Mouse (Mus musculus): ENCODE measurements around the gene Loxl4. TPM values are rescaled to one million over a fixed set of nuclear protein-coding genes. Genes with fewer than 3 reads are reported as not detected.

Gene Loxl4
- polyA plus RNA-seq (2015; fragmentation: Nextera tagmentation; extraction: Ambion mirVana) = 0.11 and 0.18 TPM in 2 replicates

DNA sequence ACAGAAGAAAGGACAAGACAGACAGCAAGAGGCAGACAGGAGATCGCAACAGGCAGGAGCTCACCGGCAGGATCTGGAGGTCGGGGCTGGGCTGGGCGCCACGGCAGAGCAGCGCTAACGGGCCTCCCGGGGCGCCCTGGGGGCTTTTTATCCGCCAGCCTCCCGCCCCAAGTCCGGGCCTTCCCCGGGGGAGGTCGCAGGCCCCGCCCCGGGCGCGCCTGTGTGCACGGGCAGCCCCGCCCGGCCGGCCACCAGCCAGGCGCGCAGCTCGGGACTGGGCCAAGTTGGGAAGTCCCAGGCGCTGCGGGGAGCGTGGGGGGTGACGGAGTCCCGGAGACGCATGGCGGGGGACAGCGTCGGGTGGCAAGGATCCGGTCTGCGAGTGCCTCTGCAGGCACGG, at the start of gene Loxl4:
Gene Loxl4 (minus strand): TSS at position 160 of the 400 bp plus-strand sequence.
- Histone ChIP-seq H3K9me3 (no peaks in the 10 kb centered on the region), H3K27me3 (0 out of 2 replicates have a peak, but pooled peaks cover 4% of the 10 kb centered on the region), H3K27ac (replicated peaks) (no peak within 1 kb of the TSS), H3K4me3 (peak within 1 kb of the TSS; percentile 36), H3K4me1 (peaks cover 7% of the 10 kb centered on the region), H3K36me3 (no peaks in the 10 kb centered on the region), H3K4me2 (replicated peaks) (peak within 1 kb of the TSS; percentile 63), H3K9ac (replicated peaks) (peak within 1 kb of the TSS; percentile 14; the same call in 1 of the 2 replicates)
- ATAC-seq (replicated peaks) = peak; percentile 41; the same call in 1 of the 2 replicates
- 1% methylated on average over 36 of the region's 37 CpGs for WGBS

DNA sequence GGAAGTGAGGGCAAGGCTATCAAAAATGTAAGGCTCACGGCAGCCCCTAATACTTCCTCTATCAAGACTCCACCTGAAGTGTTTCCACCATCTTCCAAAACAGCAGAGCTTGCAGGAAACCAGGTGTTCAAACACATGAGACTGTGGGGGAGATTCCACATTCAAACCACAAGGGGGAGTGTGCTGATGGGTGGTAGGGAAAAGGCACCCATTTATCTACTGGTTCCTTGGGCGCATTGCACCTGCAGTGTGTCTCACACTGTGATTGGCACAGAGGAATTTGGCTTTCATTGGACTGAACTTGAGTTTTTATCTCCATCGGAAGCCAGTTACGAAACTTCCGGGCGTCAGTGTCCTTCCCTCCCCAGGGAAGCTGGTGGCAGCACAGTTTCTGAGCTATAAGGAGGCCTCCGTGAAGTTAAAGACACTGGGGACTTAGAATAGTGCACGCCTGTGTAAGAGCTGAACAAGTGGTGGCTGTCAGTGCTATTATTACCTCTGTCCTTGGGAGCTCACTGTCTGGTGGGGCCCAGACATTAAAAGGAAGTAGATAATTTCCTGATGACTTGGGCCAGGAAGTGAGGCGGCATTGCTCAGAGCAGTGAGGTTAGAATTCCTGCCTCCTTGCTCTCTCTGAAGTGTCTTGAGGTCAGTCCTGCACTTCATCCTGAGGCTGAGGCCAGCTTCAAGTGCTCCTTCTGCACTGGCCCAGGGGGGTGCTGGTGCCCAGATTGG, 49.0 kb upstream of the Loxl4 start:
- no peak overlapping the region for H3K4me2 ChIP-seq (replicated peaks)
- no peaks in the 10 kb centered on the region for H3K36me3 ChIP-seq
- H3K4me3 ChIP-seq = no peak overlapping the region
- H3K27me3 ChIP-seq = peaks cover 4% of the 10 kb centered on the region; the same call in 1 of the 2 replicates
- no peak overlapping the region for H3K27ac ChIP-seq (replicated peaks)
- peaks cover 8% of the 10 kb centered on the region; the same call in 1 of the 2 replicates for H3K4me1 ChIP-seq
- no peak overlapping the region for H3K9ac ChIP-seq (replicated peaks)
- WGBS = 87% methylated on average over 9 of the region's 9 CpGs
- H3K9me3 ChIP-seq = no peaks in the 10 kb centered on the region
- ATAC-seq (replicated peaks) = no peak

DNA sequence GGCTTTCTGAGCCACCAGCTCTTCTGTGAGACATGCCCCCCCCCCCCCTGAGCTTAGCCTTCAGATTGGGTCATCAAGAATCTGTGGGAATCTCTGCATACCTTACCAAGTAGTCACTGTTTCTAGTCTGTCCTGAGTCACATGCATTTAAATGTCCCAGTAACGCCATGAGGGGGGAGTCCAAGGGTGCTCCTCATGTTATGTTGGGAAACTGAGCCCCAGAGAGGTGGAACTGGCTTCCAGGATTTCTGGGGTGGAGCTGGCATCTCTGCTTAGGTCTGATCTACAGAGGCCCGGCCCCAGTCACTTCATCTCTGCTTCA, 47.6 kb upstream of the Loxl4 start:
- Histone ChIP-seq H3K4me3 (no peak overlapping the region), H3K27ac (replicated peaks) (no peak overlapping the region), H3K9me3 (no peaks in the 10 kb centered on the region), H3K27me3 (peaks cover 13% of the 10 kb centered on the region; the same call in 1 of the 2 replicates), H3K4me2 (replicated peaks) (no peak overlapping the region), H3K4me1 (peaks cover 8% of the 10 kb centered on the region; the same call in 1 of the 2 replicates), H3K36me3 (no peaks in the 10 kb centered on the region), H3K9ac (replicated peaks) (no peak overlapping the region)
- peak; percentile 1; the same call in 1 of the 2 replicates for ATAC-seq (replicated peaks)
- 95% methylated on average over 2 of the region's 2 CpGs for WGBS

DNA sequence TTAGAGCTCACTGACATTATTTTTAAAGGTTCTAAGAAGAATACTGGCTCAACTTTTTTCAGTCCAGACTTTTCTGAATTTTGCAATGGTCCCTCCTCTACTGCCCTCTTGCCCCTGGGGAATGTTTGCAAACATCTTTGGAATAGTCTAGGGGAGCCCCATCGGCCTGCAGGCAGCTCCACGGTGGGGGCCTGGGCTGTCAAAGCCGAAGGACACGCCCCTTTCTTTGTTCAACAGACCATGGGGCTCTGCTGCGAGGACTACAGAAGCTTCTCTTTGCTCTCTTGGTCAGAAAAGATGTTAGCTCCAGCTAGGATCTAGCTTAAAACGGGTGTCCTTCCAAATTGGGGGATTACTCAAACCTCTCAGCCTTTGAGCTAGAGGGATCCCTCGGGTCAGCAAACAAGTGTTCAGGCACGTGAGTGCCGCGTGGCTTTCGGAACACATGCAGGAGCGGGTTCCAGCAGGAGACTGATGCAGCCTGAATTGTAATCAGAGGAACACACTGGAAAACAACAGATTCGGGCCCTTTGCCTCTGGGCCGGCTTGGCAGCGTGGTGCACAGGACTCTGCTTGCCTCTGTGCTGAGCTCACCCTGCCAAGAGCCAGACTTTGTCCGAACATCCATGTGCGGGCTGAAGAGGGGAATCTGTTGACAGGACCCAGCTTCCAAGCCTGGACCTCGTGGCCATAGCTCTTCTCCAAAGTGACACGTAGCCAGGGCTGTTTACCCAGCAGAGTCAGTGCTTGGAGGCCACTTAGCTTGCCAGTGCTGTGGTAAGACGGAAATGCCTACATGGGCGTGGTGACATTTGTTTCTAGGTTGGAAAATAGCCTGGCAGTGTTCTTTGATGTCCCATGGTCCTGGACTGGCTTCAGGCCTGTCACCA, 47.0 kb upstream of the Loxl4 start:
- H3K27ac ChIP-seq (replicated peaks) = no peak overlapping the region
- WGBS = 18% methylated on average over 21 of the region's 21 CpGs
- ATAC-seq (replicated peaks) = peak; percentile 39; the same call in 1 of the 2 replicates
- no peak overlapping the region for H3K9ac ChIP-seq (replicated peaks)
- H3K36me3 ChIP-seq = no peaks in the 10 kb centered on the region
- peaks cover 13% of the 10 kb centered on the region; the same call in 1 of the 2 replicates for H3K27me3 ChIP-seq
- H3K9me3 ChIP-seq = no peaks in the 10 kb centered on the region
- H3K4me1 ChIP-seq = peaks cover 8% of the 10 kb centered on the region; the same call in 1 of the 2 replicates
- H3K4me2 ChIP-seq (replicated peaks) = no peak overlapping the region
- no peak overlapping the region for H3K4me3 ChIP-seq

DNA sequence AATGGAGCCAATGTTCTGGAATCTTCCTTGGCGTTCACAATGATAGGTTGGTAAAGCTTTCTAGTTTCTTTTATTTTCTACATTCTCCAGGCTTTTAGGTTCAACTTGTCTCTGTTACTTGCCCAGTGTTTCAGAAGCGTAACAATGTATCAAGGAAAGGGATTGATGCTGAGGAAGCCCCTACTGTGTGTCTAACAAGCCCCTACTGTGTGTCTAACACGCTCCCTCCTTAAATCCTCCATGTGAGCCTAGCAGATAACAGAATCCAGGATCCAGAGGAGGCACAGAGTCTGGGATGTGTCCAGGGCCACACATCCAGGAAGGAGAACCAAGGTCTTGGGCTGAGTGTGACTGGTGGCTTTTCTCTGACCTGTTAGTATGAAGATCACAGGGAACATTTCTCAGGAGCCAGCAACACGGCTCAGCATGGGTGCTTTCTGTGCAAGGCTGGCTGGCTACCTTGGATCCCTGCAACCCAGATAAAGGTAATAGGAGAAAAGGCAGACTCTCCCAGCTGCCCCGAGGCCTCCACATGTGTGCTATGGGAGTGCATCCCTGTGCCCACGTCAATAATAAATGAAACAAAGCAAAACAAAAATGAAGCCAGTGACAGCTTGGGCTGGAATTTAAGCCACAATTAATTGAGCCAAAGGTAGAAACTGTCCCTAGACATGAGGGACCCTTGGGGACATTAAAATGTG, 46.0 kb upstream of the Loxl4 start:
- Histone ChIP-seq H3K4me2 (replicated peaks) (no peak overlapping the region), H3K36me3 (no peaks in the 10 kb centered on the region), H3K27ac (replicated peaks) (no peak overlapping the region), H3K27me3 (peaks cover 15% of the 10 kb centered on the region; the same call in 1 of the 2 replicates), H3K4me3 (no peak overlapping the region), H3K9me3 (no peaks in the 10 kb centered on the region), H3K4me1 (peaks cover 8% of the 10 kb centered on the region; the same call in 1 of the 2 replicates), H3K9ac (replicated peaks) (no peak overlapping the region)
- no peak for ATAC-seq (replicated peaks)
- 74% methylated on average over 6 of the region's 6 CpGs for WGBS

DNA sequence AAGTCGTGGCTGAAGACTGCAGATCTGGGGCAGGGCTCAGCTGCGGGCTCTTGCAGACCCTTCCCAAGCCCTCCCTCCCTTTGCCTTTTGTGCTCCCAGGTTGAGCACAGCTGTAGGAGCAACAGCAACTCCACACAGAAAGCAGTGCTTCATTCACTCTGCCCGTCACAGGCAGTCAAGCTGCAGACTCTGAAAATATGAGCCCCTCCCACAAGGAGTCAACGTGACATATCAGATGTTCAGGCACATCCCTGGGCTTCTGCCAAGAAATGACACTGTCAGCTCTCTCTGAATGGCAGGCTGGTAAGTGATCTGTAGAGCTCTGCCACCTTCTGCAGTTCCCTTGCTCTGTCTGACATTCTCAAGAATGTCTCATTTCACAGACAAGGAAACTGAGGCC, 45.2 kb upstream of the Loxl4 start:
- peak; percentile 71 for ATAC-seq (replicated peaks)
- WGBS = 32% methylated on average over 4 of the region's 4 CpGs
- no peak overlapping the region for H3K4me3 ChIP-seq
- H3K27ac ChIP-seq (replicated peaks) = no peak overlapping the region
- peaks cover 8% of the 10 kb centered on the region; the same call in 1 of the 2 replicates for H3K4me1 ChIP-seq
- no peak overlapping the region for H3K9ac ChIP-seq (replicated peaks)
- no peaks in the 10 kb centered on the region for H3K9me3 ChIP-seq
- H3K36me3 ChIP-seq = no peaks in the 10 kb centered on the region
- no peak overlapping the region for H3K4me2 ChIP-seq (replicated peaks)
- H3K27me3 ChIP-seq = peaks cover 15% of the 10 kb centered on the region; the same call in 1 of the 2 replicates

DNA sequence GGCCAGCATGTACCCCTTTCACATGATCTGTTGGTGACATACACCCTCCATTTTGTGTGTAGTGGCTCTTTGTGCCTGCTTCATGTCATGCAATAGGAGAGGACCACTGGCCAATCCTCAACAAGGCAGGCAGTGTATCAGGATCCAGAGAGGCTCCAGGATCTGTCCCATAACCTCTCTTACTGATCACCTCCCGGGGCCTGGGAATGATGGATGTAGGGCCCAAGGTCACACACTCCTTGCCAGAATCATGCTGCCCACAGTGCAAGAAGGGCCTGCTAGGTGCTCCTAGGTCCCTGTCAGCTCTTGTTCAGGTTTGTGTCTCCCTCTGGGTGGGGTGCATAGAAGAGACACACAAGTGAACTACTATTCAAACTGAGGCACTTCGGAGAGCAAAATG, 44.7 kb upstream of the Loxl4 start:
- Histone ChIP-seq H3K4me1 (peaks cover 8% of the 10 kb centered on the region; the same call in 1 of the 2 replicates), H3K9me3 (no peaks in the 10 kb centered on the region), H3K27ac (replicated peaks) (no peak overlapping the region), H3K27me3 (peaks cover 15% of the 10 kb centered on the region; the same call in 1 of the 2 replicates), H3K4me2 (replicated peaks) (no peak overlapping the region), H3K36me3 (no peaks in the 10 kb centered on the region), H3K4me3 (no peak overlapping the region), H3K9ac (replicated peaks) (no peak overlapping the region)
- WGBS = 96% methylated on average over 2 of the region's 2 CpGs
- 0 out of 2 replicates have a peak, but pooled peaks have one; percentile 3 for ATAC-seq (replicated peaks)

DNA sequence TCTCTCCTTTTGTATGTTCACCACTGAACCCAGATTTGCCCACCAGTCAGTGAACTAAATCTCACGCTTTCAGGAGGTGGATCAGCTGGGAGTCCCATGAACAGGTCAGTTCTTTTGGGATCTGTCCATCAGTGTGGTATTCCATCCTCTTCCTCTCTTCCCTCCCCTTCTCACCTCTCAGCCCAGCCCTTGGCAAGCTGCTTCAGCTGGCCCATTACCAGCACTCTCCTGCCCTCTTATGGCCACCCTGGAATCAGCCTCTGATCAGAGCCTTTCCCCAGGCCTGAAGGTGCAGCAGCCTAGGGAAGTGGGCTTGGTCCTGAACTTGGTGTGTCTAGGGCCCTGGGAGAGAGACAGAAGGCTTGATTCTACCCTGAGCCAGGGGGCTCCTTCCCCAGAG, 42.4 kb upstream of the Loxl4 start:
- Histone ChIP-seq H3K4me3 (no peak overlapping the region), H3K4me2 (replicated peaks) (no peak overlapping the region), H3K27ac (replicated peaks) (no peak overlapping the region), H3K27me3 (peaks cover 15% of the 10 kb centered on the region; the same call in 1 of the 2 replicates), H3K9ac (replicated peaks) (no peak overlapping the region), H3K4me1 (peaks cover 8% of the 10 kb centered on the region; the same call in 1 of the 2 replicates), H3K9me3 (no peaks in the 10 kb centered on the region), H3K36me3 (no peaks in the 10 kb centered on the region)
- WGBS = 44% methylated on average over 1 of the region's 1 CpGs
- peak; percentile 41; the same call in 1 of the 2 replicates for ATAC-seq (replicated peaks)

DNA sequence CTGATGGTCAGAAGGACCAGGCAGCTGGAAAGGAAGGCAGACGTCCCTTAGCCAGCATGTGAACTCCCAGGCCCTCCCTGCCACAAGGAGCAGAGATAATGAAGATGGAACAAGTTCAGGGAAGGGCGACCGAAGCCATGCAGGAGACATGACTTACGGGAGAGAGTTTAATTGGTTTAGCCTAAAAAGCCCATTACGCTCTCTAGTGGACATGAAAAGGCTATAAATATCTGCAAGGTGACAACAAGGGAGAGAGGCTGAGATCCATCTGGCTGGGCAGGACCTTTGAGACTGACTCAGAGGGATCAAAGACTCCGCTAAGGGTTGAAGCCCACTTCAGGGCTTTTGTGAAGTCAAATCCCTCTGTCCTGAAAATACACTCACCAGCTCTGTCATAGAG, 40.5 kb upstream of the Loxl4 start:
- Histone ChIP-seq H3K9me3 (no peaks in the 10 kb centered on the region), H3K4me2 (replicated peaks) (no peak overlapping the region), H3K4me1 (no peaks in the 10 kb centered on the region), H3K36me3 (no peaks in the 10 kb centered on the region), H3K9ac (replicated peaks) (no peak overlapping the region), H3K4me3 (no peak overlapping the region), H3K27me3 (peaks cover 11% of the 10 kb centered on the region; the same call in 1 of the 2 replicates), H3K27ac (replicated peaks) (no peak overlapping the region)
- ATAC-seq (replicated peaks) = no peak
- WGBS = 21% methylated on average over 6 of the region's 6 CpGs

DNA sequence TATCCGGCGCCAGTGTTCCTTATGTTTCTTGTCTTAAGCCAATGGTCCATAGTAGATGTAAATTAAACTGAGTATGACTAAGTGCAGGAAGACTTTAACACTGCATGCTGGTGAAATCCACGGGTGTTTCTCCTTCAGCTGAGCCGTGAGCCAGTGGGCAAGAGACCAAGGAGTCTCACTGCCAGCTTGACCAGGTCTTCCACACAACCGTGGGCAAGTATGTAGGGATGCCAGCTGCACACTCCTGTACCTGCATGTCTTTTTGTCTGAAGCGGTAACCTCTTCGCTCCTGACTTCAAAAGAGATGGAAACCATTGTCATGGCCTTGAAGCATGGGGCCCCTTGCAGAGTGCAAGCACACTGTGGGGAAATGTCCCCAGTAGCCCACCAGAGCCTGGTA, 39.8 kb upstream of the Loxl4 start:
- no peak overlapping the region for H3K4me2 ChIP-seq (replicated peaks)
- no peaks in the 10 kb centered on the region for H3K9me3 ChIP-seq
- no peak for ATAC-seq (replicated peaks)
- no peak overlapping the region for H3K4me3 ChIP-seq
- peaks cover 11% of the 10 kb centered on the region; the same call in 1 of the 2 replicates for H3K27me3 ChIP-seq
- WGBS = 59% methylated on average over 7 of the region's 7 CpGs
- H3K36me3 ChIP-seq = no peaks in the 10 kb centered on the region
- H3K4me1 ChIP-seq = no peaks in the 10 kb centered on the region
- no peak overlapping the region for H3K9ac ChIP-seq (replicated peaks)
- H3K27ac ChIP-seq (replicated peaks) = no peak overlapping the region

DNA sequence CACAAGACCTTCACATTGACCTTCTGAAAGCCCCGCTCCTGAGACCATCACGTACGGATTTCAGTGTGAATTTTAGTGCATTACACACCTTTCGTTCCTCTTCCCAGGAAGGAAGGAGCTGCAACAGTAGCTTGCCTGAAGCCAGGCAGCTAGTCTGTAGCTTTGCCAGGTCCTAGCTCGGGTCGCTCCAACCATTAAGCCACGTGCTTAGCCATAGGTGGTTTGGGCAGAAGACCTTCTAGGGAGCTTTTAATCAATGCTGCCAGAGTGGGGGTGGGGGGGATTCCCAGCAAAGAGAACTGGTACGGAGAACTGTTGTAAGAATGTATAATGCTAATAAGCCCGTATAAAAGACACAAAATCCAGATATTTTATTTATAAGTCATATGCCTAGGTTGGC, 27.6 kb upstream of the Loxl4 start:
- no peaks in the 10 kb centered on the region for H3K27me3 ChIP-seq
- no peak overlapping the region for H3K9ac ChIP-seq (replicated peaks)
- H3K4me1 ChIP-seq = peaks cover 12% of the 10 kb centered on the region
- ATAC-seq (replicated peaks) = no peak
- H3K4me3 ChIP-seq = no peak overlapping the region
- H3K36me3 ChIP-seq = no peaks in the 10 kb centered on the region
- H3K9me3 ChIP-seq = no peaks in the 10 kb centered on the region
- H3K27ac ChIP-seq (replicated peaks) = no peak overlapping the region
- no peak overlapping the region for H3K4me2 ChIP-seq (replicated peaks)
- 84% methylated on average over 9 of the region's 9 CpGs for WGBS
